Comparison of ENCODE assay signal across 19 mouse cellular contexts in the genomic region with DNA sequence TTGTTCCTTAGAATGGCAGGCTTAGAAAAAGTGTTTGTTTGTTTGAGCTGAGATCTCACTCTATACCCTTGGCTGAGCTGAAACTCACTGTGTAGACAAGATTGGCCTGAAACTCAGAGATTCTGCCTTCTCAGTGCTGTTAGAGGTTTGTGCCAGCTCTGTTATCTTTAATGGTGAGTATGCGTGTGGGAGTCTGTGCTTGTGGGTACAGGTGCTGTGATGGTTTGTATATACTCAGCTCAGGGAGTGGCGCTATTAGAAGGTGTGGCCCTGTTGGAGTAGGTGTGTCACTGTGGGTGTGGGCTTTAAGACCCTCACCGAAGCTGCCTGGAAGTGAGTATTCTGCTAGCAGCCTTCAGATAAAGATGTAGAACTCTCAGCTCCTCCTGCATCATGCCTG.
"Had no signal": no experiment of that assay in that cellular context is flagged by ENCODE, and none has a peak within 500 bp of the region (broad histone marks: within the 10 kb centered on the region; RNA-seq: fewer than 3 reads in every experiment).

No protein-coding gene starts in this region.

- H3K9ac ChIP-seq: heart, embryonic 12.5 days; heart, embryonic 13.5 days; heart, embryonic 15.5 days; hindbrain, embryonic 12.5 days; hindbrain, embryonic 13.5 days; hindbrain, embryonic 15.5 days; kidney, embryonic 15.5 days had no signal

- H3K27me3 ChIP-seq: heart, embryonic 12.5 days; heart, embryonic 13.5 days; heart, embryonic 15.5 days; hindbrain, embryonic 12.5 days; hindbrain, embryonic 13.5 days; hindbrain, embryonic 15.5 days; kidney, embryonic 15.5 days had no signal

- H3K4me2 ChIP-seq: heart, embryonic 11.5 days; heart, embryonic 12.5 days; heart, embryonic 13.5 days; heart, embryonic 15.5 days; hindbrain, embryonic 12.5 days; hindbrain, embryonic 13.5 days; hindbrain, embryonic 15.5 days; kidney, embryonic 15.5 days had no signal

- H3K4me1 ChIP-seq: heart, embryonic 10.5 days; heart, embryonic 12.5 days; hindbrain, embryonic 10.5 days; hindbrain, embryonic 12.5 days; hindbrain, embryonic 13.5 days; hindbrain, embryonic 15.5 days; kidney, embryonic 15.5 days had no signal

- H3K27ac ChIP-seq: heart, embryonic 10.5 days; heart, embryonic 13.5 days; heart, embryonic 15.5 days; hindbrain, embryonic 10.5 days; hindbrain, embryonic 12.5 days; hindbrain, embryonic 13.5 days; hindbrain, embryonic 15.5 days; hindbrain, postnatal 0 days; kidney, embryonic 15.5 days; kidney, postnatal 0 days; layer of hippocampus, adult 2 months; left cerebral cortex, adult 2 months had no signal

- H3K4me3 ChIP-seq: heart, embryonic 10.5 days; heart, embryonic 12.5 days; heart, embryonic 13.5 days; heart, embryonic 15.5 days; hindbrain, embryonic 10.5 days; hindbrain, embryonic 12.5 days; hindbrain, embryonic 13.5 days; hindbrain, embryonic 15.5 days; kidney, embryonic 15.5 days; layer of hippocampus, adult 2 months; left cerebral cortex, adult 2 months had no signal

- DNase-seq: kidney, adult 11 months; layer of hippocampus, adult 9-11 months had no signal

- H3K9me3 ChIP-seq: heart, embryonic 10.5 days; heart, embryonic 12.5 days; heart, embryonic 13.5 days; heart, embryonic 15.5 days; hindbrain, embryonic 10.5 days; hindbrain, embryonic 12.5 days; hindbrain, embryonic 13.5 days; hindbrain, embryonic 15.5 days; kidney, embryonic 15.5 days had no signal

- H3K36me3 ChIP-seq: heart, embryonic 10.5 days; heart, embryonic 12.5 days; heart, embryonic 13.5 days; heart, embryonic 15.5 days; hindbrain, embryonic 10.5 days; hindbrain, embryonic 12.5 days; hindbrain, embryonic 13.5 days; hindbrain, embryonic 15.5 days; kidney, embryonic 15.5 days had no signal

- ATAC-seq: hindbrain, embryonic 16.5 days; hindbrain, postnatal 0 days; inflammation-experienced regulatory T-cells, adult 6 months; intestine, postnatal 0 days had no signal
